Mouse (Mus musculus) left cerebral cortex, postnatal 36 days (tissue): ENCODE results near the gene Maml3. TPM values are rescaled to one million over a fixed set of nuclear protein-coding genes. Genes with fewer than 3 reads are reported as not detected.
A peak's percentile ranks its signal among the peaks of the same experiment; 100 is the strongest.

Experiments used
- DNase-seq, 2 experiments: peaks; one replicate each; pipeline ENCODE4 v3.0.0; 2021 to 2022; ENCODE audit warnings: low spot score in 2 of 2, mixed read lengths in 1 of 2
- intact Hi-C: fragments of 180-260 bp; cut with DNase I; formaldehyde crosslinking; loops from one replicate; pipeline ENCODE4 v1.15.1; 2025
- total RNA-seq, 2 experiments: library from RNA; stranded (reverse); gene quantifications; 2 replicates each; pipeline ENCODE4 v1.2.3; 2021

Gene Maml3
- total RNA-seq, 2 experiments from 2014 or later, result 6.2 to 11.9 TPM

DNA sequence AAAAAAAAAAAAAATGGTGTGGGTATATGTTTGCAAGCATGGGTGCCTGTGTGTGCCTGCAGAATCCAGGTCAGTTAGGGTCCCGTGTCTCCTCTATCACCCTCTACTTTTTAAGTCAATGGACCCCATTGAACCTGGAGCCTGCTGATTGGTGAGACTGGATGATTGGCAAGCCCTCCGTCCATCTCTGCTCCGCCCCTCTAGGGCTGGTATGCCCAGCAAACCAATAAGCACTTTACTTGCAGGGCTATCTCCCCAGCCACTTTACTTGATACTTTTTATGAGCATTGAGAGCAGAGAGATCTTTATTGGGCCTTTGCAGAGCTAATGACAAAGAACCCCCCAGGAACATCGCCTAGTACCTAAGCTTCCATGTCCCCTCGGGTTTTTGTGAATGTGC lies 390.4 kb downstream of the Maml3 start:
- no peak for DNase-seq
- intact Hi-C loops, result no loop called here

DNA sequence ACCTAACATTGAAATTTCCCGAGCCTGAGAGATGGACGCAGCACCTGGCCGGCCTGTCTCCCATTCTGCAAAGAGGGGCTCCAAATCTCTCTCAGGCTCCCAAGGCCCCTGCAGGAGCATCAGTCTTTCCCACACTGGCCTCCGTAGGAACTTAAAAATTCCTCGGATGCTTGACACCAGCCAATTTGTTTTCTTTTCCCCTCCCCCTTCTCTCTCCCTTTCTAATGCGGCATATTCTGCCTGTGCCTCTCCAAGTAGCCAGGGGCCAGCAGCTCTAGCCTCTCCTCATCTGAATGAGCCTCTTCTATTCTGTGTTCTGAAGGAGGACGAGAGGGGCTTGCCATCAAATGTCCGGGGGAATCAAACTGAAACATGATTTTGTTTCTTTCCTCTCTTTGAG lies 391.6 kb downstream of the Maml3 start:
- no peak for DNase-seq
- intact Hi-C loops, result no loop called here

DNA sequence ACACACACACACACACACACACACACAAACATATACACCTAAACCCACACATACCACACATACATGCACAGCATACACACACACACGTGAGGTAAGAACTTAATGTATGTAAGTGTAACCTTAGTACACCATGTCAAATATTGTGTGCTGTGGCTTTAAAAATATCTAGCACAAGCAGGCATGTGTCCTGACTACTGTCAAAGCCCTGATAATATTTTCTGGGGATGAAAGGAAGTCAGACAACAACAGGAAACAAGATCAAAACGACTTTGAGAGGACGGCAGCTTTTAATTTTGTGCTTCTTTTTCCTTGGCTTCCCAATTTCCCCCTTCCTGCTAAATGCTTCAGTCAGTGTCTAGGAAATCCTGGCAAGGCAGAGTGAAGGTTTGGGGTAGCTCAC lies 392.5 kb downstream of the Maml3 start:
- DNase-seq, result no peak
- intact Hi-C loops, result no loop called here

DNA sequence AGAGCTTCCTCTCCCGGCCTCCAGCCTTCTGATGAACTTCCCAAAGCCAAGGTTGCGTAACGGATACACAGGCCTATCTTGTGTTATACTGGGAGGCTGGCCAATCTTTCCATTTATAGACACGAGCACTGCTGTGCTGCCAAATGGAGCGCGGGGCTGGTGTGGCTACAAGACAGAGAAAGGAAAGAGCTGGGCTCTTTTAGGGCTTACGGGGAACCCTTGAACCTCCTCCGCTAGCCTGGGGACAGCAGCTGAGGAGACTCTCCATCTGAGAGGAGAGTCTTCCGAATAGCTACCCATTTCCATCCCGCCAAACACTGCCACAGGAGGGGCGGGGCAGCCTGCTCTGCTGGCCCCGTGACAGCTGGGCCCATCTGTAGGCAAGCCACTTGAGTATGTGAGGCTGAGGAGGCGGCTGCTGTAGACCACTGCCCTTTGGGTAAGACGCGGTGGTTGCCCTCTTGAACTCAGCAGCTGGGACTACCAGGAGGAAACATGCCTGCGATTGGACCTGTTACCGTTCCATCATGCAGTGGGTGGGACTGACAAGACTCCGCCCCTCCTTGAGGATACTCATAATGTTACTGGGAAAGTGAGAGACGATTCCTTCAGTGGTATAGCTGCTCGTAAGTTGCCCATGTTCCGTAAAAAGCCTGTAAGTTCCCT lies 396.0 kb downstream of the Maml3 start:
- intact Hi-C loops, result no loop called here
- DNase-seq, result peak; percentile 73 to 79

DNA sequence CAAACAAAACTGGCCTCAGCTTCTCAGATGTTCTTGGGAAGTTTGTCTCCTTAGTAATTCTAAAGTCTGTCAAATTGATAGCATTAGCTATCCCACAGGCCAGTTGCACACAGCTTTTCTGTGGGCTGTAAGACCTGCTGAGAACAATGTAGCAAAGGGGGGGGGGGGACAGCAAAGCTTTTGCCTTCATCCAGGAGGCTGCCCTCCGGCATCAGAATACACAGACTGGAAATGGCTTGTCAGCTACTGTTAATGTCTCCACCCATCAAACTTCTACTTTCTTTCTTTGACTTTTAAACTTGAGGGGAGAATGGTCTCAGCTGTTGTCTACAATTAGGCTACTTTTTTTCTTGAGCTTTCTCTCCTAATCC lies 396.5 kb downstream of the Maml3 start:
- DNase-seq, result no peak
- intact Hi-C loops, result no loop called here

DNA sequence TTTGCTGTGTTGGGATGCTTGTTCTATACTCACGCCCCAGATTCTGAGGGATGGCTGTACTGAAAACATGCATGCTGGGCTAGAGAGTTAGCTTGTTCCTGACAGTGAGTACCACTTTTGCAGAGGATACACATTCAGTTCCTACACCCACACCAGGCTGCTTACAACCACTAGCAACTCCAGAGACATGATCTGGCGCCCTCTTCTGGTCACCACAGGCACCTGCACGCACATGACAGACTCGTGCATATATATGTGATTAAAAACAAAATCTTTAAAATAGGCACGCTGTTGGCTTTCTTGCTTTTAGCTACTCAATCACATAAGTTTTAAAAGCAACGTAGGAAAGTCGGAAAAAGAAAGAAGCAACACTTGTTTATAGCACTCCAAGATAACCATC lies 399.7 kb downstream of the Maml3 start:
- intact Hi-C loops, result no loop called here
- DNase-seq, result no peak

DNA sequence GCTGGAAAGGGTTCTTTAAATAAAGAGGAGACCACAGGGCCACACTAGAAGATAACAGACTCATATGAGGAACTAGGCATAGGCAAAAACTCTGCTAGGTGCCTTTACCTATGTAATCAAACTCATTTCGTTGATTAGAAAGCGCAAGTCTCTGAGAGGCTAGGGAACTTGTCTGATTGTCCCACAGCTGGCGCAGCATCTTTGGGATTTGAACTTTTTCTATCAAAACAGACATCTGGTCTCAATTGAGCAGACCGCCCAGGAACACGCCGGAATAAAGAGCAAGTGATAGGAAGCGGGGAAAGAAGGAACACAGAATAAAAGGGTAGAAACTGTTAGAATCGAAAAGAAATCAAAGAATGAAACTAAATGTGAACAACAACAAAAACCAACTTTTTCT lies 401.4 kb downstream of the Maml3 start:
- intact Hi-C loops, result loop anchor here (5.0 kb wide), 4 partner anchors 84 to 494 kb away; no protein-coding TSS in a partner anchor

DNA sequence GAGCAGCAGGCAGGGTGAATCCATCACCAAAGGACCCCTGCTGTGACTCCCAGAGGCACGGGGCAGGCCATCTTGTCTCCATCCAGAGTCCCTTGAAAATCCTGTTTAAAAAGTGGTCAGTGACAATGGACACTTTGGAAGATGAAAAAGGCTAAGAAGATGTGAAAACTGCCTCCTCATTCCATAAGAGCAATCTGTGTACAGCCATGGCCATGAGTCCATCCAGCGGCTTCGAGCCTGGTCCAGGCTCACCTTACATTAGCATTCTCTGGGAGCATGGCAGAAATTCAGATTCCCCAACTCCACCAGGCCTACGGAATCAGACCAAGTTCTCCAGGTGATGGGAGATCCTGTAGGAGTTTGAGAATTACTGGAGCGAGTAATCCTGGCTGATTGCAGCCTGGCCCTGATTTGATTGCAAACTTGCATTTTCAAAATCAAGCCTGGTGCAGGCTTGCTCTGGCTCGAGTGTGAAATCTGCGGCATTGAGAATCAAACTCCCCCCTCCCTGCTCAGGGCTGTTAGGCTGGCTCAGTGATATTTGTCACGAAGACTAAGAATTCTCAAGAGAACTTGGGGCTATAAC lies 402.1 kb downstream of the Maml3 start:
- intact Hi-C loops, result loop anchor here (5.0 kb wide), 4 partner anchors 85 to 495 kb away; no protein-coding TSS in a partner anchor
- no peak for DNase-seq

More for the DNA sequence above, 401.4 kb downstream of the Maml3 start:
- DNase-seq, result no peak

- intact Hi-C loops, result loop anchor here (2.0 to 5.0 kb wide), 5 partner anchors 85 to 495 kb away; no protein-coding TSS in a partner anchor
- DNase-seq, result peak in 1 of 2 experiments; percentile 13
These were observed 402.9 kb downstream of the Maml3 start for GRCm38 (mm10) chr3:51701950-51702349.

DNA sequence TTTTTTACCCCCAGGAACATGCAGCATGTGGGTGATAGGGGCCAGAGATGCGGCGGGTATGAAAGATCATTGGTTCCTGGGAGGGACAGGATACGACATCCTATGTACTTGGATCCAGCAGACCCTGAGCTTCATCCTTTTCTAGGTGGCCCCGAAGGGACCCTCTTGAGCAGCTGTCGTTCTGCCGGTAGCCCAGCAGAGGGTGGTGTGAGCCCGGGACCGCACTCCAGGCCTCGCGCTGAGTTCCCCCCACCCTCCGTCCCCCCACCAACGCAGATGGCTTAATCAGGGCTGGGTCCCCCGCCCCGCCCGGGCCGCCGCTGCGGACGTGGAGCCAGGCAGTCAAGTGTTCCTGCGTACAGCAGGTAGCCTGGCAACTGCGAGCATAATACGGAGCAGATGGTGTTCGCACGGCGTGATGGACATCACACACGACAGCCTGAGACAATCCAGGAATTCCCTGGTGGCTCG lies 403.6 kb downstream of the Maml3 start:
- DNase-seq, result peak; percentile 73 to 75
- intact Hi-C loops, result loop anchor here (2.0 to 5.0 kb wide), 5 partner anchors 86 to 496 kb away; no protein-coding TSS in a partner anchor

GRCm38 (mm10) chr3:51700731-51701280 lies 404.1 kb downstream of the Maml3 start:
- intact Hi-C loops, result loop anchor here (2.0 to 5.0 kb wide), 5 partner anchors 86 to 496 kb away; no protein-coding TSS in a partner anchor
- DNase-seq, result peak in 1 of 2 experiments; percentile 20

DNA sequence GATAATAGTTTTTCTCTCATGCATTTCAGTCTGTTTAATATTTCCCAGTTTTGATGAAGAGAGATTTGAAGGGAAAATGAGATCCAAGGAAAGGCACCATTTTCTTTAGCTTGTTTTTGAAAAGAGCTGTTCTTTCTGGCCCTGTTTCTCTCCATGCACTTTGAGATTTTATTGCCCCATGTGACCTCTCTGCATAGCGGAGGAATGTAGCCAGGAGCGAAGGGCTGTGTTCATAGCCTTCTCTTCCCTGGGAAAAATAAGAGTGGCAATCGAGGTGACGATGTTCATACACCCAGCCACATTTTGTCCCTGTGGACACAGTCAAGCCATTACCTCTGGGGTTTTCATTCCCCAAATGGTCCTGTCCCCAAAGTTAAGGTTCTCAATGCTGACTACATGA lies 404.8 kb downstream of the Maml3 start:
- intact Hi-C loops, result loop anchor here (2.0 to 5.0 kb wide), 5 partner anchors 87 to 497 kb away; no protein-coding TSS in a partner anchor
- no peak for DNase-seq

GRCm38 (mm10) chr3:51697931-51698330 lies 406.9 kb downstream of the Maml3 start:
- intact Hi-C loops, result no loop called here
- DNase-seq, result no peak

GRCm38 (mm10) chr3:51695713-51696112 lies 409.2 kb downstream of the Maml3 start:
- no peak for DNase-seq
- intact Hi-C loops, result no loop called here

GRCm38 (mm10) chr3:51694576-51694975 lies 410.3 kb downstream of the Maml3 start:
- intact Hi-C loops, result no loop called here
- DNase-seq, result no peak

DNA sequence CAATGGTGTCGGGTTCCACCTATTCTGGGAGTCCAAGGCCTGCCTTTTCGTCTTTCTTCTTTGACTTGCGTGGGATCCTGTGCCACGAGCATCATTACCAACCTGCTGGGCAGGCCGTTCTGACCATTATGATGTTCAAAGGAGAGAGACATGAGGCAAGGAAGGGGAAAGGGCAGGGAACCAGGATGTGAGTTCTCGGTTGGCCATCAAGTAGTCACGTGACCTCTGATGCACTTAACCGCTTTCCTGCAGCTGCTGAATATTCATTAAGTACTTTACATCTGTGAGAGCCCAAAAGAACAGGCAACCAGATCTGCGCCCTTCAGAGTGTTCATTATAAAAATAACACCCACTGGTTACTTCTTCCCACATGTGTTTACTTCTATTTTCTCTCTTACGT lies 411.7 kb downstream of the Maml3 start:
- no peak for DNase-seq
- intact Hi-C loops, result no loop called here

DNA sequence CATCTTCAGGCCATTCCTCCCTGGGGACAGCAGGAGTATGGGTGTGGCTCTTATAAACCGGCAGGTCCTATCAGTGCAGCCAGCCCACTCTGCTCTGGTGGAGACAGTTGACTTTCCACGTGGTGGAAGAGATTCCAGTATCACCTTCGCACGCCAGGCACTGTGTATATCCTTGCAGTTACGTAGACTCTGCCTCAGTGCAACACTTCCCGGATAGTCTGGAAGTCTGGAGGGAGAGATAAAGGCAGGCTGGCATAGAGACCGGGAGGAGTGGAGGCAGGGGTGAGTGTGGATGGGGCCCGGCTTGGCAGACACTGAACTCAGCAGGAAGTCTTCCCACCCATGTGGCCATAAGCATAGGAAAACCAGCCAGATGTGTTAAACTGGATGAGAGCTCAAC lies 416.2 kb downstream of the Maml3 start:
- intact Hi-C loops, result no loop called here
- DNase-seq, result no peak

DNA sequence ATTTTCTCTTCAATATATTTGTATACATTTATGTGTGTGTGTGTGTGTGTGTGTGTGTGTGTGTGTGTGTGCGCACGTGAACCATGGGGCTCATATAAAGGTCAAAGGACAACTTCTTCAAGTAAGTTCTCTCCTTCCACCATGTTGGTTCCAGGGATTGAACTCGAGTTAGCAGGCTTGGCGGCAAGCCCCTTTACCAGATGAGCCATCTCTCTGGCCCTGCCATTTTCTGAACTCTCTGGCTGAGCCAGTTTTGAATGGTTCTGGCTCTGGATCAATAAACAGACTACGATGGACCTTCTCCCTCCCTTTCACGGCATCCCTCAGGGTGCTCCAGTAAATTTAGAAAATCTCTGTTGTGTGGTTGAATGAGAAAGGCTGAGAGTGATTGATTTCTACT lies 418.1 kb downstream of the Maml3 start:
- no peak for DNase-seq
- intact Hi-C loops, result no loop called here

GRCm38 (mm10) chr3:51686316-51686715 lies 418.6 kb downstream of the Maml3 start:
- no peak for DNase-seq
- intact Hi-C loops, result no loop called here

- intact Hi-C loops, result no loop called here
- DNase-seq, result no peak
These were observed 419.3 kb downstream of the Maml3 start for GRCm38 (mm10) chr3:51685539-51685938.

DNA sequence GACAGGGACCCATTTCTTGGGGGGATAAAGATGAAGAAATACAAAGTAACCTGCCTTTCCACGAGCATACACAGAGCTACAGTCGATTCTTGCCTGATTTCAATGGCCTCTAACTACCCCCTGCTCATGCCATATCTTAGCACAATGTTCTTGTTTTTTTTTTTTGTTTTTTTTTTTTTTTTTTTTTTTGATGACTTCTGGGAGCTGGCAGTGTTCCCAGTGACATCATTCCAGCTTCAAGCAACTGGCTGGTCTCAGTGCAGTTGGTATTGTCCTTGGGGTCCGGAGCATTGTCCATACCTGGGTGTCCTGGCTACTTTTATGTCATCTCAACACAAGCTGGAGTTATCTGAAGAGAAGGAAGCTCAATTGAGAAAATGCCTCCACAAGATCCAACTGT lies 429.9 kb downstream of the Maml3 start:
- no peak for DNase-seq
- intact Hi-C loops, result no loop called here
